Mouse (Mus musculus): ENCODE measurements around the gene Shank2.

DNA sequence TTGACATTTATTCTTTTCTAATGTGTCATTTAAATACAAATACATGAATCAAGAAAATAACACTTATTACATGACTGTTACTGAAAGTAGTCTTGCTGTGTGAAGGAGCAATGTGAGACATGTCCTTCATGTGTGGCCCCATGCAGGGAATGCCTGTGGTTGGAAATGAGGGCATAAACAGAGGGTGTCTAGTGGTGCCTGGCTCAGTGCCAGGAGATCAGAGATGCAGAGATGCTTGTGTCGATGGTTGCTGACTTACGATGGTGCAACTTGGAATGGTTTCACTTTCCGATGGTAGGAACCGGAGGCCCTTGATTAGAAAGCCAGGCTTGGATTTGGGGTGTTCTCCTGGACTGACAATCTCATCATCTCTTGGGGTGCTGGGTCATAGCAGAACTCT lies 140.3 kb downstream of the Shank2 start:
- TF ChIP-seq CTCF (IDR thresholded peaks at IDR 0.05; ENCODE audit: low read depth), result no peak
- TF ChIP-seq EP300 (IDR thresholded peaks at IDR 0.05; ENCODE audit: low read depth), result no peak
